Mouse (Mus musculus): ENCODE measurements around the gene Tpst2. TPM values are rescaled to one million over a fixed set of nuclear protein-coding genes. Genes with fewer than 3 reads are reported as not detected.

Tpst2 gene
- polyA plus RNA-seq, 1 experiment from 2014 or later = 29.2 TPM

DNA sequence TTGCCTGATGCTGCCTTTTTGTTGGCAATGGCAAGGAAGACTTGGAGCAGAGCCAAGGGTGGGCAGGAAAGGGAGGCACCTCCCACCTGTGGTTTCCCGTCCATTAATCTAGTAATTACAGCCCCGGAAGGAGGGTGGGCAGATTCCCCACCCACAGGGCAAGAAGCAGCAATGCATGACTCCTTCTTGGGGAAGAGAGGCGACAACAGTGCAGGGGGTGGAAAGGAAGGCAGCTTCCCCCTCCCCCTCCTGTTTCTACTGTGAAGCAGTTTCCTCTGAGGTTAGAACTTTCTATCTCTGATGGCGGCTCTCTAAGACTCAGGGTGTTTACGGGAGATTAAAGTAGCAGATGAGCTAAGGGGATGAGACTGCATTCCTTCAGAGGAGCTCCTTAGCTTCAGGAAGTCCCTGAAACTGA, 34.1 kb upstream of the Tpst2 start:
- TF ChIP-seq CTCF (IDR thresholded peaks at IDR 0.05; ENCODE audit: low read depth) = no peak
- TF ChIP-seq EP300 (optimal IDR thresholded peaks at IDR 0.05) = no peak
- ATAC-seq (ENCODE audit: low FRiP score, low TSS enrichment) = no peak
- WGBS = 60% methylated on average over 5 of the region's 5 CpGs

DNA sequence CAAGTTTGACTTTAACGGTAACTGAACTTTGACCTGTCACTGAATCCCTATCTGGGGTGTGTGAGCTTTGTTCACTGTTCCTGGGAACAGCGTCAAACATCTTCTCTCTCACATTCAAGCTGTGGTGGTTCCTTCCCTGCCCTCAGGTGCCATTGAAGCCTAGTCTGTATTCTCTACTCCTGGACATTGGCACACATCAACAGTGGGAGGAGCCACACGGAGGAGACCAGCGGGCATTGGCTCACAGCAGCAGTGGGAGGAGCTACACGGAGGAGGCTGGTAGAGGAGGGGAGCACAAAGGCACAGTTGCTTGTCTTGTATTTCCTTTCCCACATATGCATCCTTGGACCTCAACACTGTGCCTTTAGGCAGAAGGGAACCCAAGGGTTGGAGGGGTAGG, 33.5 kb upstream of the Tpst2 start:
- ATAC-seq (ENCODE audit: low FRiP score, low TSS enrichment) (peak; percentile 39; the same call in 1 of the 2 replicates), DNase-seq (ENCODE audit: low spot score) (no peak)
- no peaks in the 10 kb centered on the region for H3K36me3 ChIP-seq (ENCODE audit: control insufficient read depth, insufficient read depth, low read length)
- H3K27ac ChIP-seq (replicated peaks) = no peak overlapping the region
- H3K4me1 ChIP-seq (replicated peaks; ENCODE audit: control insufficient read depth, insufficient read depth) = no peaks in the 10 kb centered on the region
- H3K4me3 ChIP-seq (ENCODE audit: low read depth, low read length) = no peak overlapping the region
- no peak overlapping the region for H3K4me2 ChIP-seq (replicated peaks; ENCODE audit: low read depth)
- no peaks in the 10 kb centered on the region for H3K9me3 ChIP-seq (ENCODE audit: control insufficient read depth, low read length)
- 36% methylated on average over 5 of the region's 5 CpGs for WGBS
- no peaks in the 10 kb centered on the region for H3K27me3 ChIP-seq (ENCODE audit: control insufficient read depth, insufficient read depth, low read length)
- no peak for TF ChIP-seq CTCF (IDR thresholded peaks at IDR 0.05; ENCODE audit: low read depth)
- no peak for TF ChIP-seq EP300 (optimal IDR thresholded peaks at IDR 0.05)
- no peak overlapping the region for H3K9ac ChIP-seq (ENCODE audit: low read length)

More for the DNA sequence above, 34.1 kb upstream of the Tpst2 start:
- Histone ChIP-seq H3K4me2 (replicated peaks; ENCODE audit: low read depth) (no peak overlapping the region), H3K9ac (ENCODE audit: low read length) (no peak overlapping the region), H3K27ac (replicated peaks) (no peak overlapping the region), H3K4me1 (replicated peaks; ENCODE audit: control insufficient read depth, insufficient read depth) (no peaks in the 10 kb centered on the region), H3K4me3 (ENCODE audit: low read depth, low read length) (no peak overlapping the region), H3K27me3 (ENCODE audit: control insufficient read depth, insufficient read depth, low read length) (no peaks in the 10 kb centered on the region), H3K9me3 (ENCODE audit: control insufficient read depth, low read length) (no peaks in the 10 kb centered on the region), H3K36me3 (ENCODE audit: control insufficient read depth, insufficient read depth, low read length) (no peaks in the 10 kb centered on the region)
- no peak for DNase-seq (ENCODE audit: low spot score)

GRCm38 (mm10) chr5:112243539-112244274, 32.8 kb upstream of the Tpst2 start:
- Histone ChIP-seq H3K27ac (replicated peaks) (no peak overlapping the region), H3K9ac (ENCODE audit: low read length) (no peak overlapping the region), H3K4me1 (replicated peaks; ENCODE audit: control insufficient read depth, insufficient read depth) (no peaks in the 10 kb centered on the region), H3K9me3 (ENCODE audit: control insufficient read depth, low read length) (no peaks in the 10 kb centered on the region), H3K27me3 (ENCODE audit: control insufficient read depth, insufficient read depth, low read length) (no peaks in the 10 kb centered on the region), H3K4me3 (ENCODE audit: low read depth, low read length) (no peak overlapping the region), H3K4me2 (replicated peaks; ENCODE audit: low read depth) (no peak overlapping the region), H3K36me3 (ENCODE audit: control insufficient read depth, insufficient read depth, low read length) (no peaks in the 10 kb centered on the region)
- WGBS = 47% methylated on average over 10 of the region's 10 CpGs
- ATAC-seq (ENCODE audit: low FRiP score, low TSS enrichment) (no peak), DNase-seq (ENCODE audit: low spot score) (no peak)
- TF ChIP-seq EP300 (optimal IDR thresholded peaks at IDR 0.05) (no peak), CTCF (IDR thresholded peaks at IDR 0.05; ENCODE audit: low read depth) (no peak)

- no peak for TF ChIP-seq CTCF (IDR thresholded peaks at IDR 0.05; ENCODE audit: low read depth)
- TF ChIP-seq EP300 (optimal IDR thresholded peaks at IDR 0.05) = no peak
- no peaks in the 10 kb centered on the region for H3K4me1 ChIP-seq (replicated peaks; ENCODE audit: control insufficient read depth, insufficient read depth)
- DNase-seq (ENCODE audit: low spot score) (no peak), ATAC-seq (ENCODE audit: low FRiP score, low TSS enrichment) (no peak)
- no peaks in the 10 kb centered on the region for H3K36me3 ChIP-seq (ENCODE audit: control insufficient read depth, insufficient read depth, low read length)
- H3K9ac ChIP-seq (ENCODE audit: low read length) = no peak overlapping the region
- H3K27ac ChIP-seq (replicated peaks) = no peak overlapping the region
- H3K27me3 ChIP-seq (ENCODE audit: control insufficient read depth, insufficient read depth, low read length) = no peaks in the 10 kb centered on the region
- H3K4me2 ChIP-seq (replicated peaks; ENCODE audit: low read depth) = no peak overlapping the region
- no peak overlapping the region for H3K4me3 ChIP-seq (ENCODE audit: low read depth, low read length)
- H3K9me3 ChIP-seq (ENCODE audit: control insufficient read depth, low read length) = no peaks in the 10 kb centered on the region
- 67% methylated on average over 1 of the region's 1 CpGs for WGBS
These were observed 32.3 kb upstream of the Tpst2 start for GRCm38 (mm10) chr5:112244275-112244562.

- TF ChIP-seq CTCF (IDR thresholded peaks at IDR 0.05; ENCODE audit: low read depth) (no peak), EP300 (optimal IDR thresholded peaks at IDR 0.05) (no peak)
- ATAC-seq (ENCODE audit: low FRiP score, low TSS enrichment) = no peak
- WGBS = 37% methylated on average over 8 of the region's 8 CpGs
- H3K27ac ChIP-seq (replicated peaks) = no peak overlapping the region
- no peak for DNase-seq (ENCODE audit: low spot score)
- no peaks in the 10 kb centered on the region for H3K4me1 ChIP-seq (replicated peaks; ENCODE audit: control insufficient read depth, insufficient read depth)
- H3K4me3 ChIP-seq (ENCODE audit: low read depth, low read length) = no peak overlapping the region
- H3K9me3 ChIP-seq (ENCODE audit: control insufficient read depth, low read length) = no peaks in the 10 kb centered on the region
- no peaks in the 10 kb centered on the region for H3K36me3 ChIP-seq (ENCODE audit: control insufficient read depth, insufficient read depth, low read length)
- no peak overlapping the region for H3K9ac ChIP-seq (ENCODE audit: low read length)
- H3K4me2 ChIP-seq (replicated peaks; ENCODE audit: low read depth) = no peak overlapping the region
- H3K27me3 ChIP-seq (ENCODE audit: control insufficient read depth, insufficient read depth, low read length) = no peaks in the 10 kb centered on the region
These were observed 31.4 kb upstream of the Tpst2 start for GRCm38 (mm10) chr5:112244890-112245615.

GRCm38 (mm10) chr5:112247399-112247798, 29.1 kb upstream of the Tpst2 start:
- no peak for DNase-seq (ENCODE audit: low spot score)
- no peak for ATAC-seq (ENCODE audit: low FRiP score, low TSS enrichment)
- H3K27me3 ChIP-seq (ENCODE audit: control insufficient read depth, insufficient read depth, low read length) = no peaks in the 10 kb centered on the region
- 45% methylated on average over 8 of the region's 8 CpGs for WGBS
- no peaks in the 10 kb centered on the region for H3K9me3 ChIP-seq (ENCODE audit: control insufficient read depth, low read length)
- no peak for TF ChIP-seq CTCF (IDR thresholded peaks at IDR 0.05; ENCODE audit: low read depth)
- no peak for TF ChIP-seq EP300 (optimal IDR thresholded peaks at IDR 0.05)
- H3K9ac ChIP-seq (ENCODE audit: low read length) = no peak overlapping the region
- H3K36me3 ChIP-seq (ENCODE audit: control insufficient read depth, insufficient read depth, low read length) = no peaks in the 10 kb centered on the region
- H3K27ac ChIP-seq (replicated peaks) = no peak overlapping the region
- no peak overlapping the region for H3K4me2 ChIP-seq (replicated peaks; ENCODE audit: low read depth)
- H3K4me1 ChIP-seq (replicated peaks; ENCODE audit: control insufficient read depth, insufficient read depth) = no peaks in the 10 kb centered on the region
- no peak overlapping the region for H3K4me3 ChIP-seq (ENCODE audit: low read depth, low read length)
